Mouse (Mus musculus) c-Kit-positive CD71-positive TER-119-negative erythroid progenitor cells, embryonic 14.5 days (primary cell): Measurements from ENCODE around the gene AC170998.1.
"Not testable (repeated sequence)": the region's sequence is repeated elsewhere in the genome, so short reads cannot be mapped to it uniquely, and the experiment has no call there.

Experiments used
- DNase-seq: peaks from one replicate; pipeline ENCODE4 v3.0.0-alpha.2; 2013; ENCODE audit warnings: low read depth

The AC170998.1 gene

GRCm38 (mm10) chr17:28760736-28761312 lies 34.9 kb downstream of the AC170998.1 start:
- DNase-seq: no peak

- peak; percentile 50 for DNase-seq
Observed at GRCm38 (mm10) chr17:28761871-28762270, 36.0 kb downstream of the AC170998.1 start.

- no peak for DNase-seq
Observed at GRCm38 (mm10) chr17:28766203-28766602, 40.3 kb downstream of the AC170998.1 start.

- DNase-seq: no peak
Observed at GRCm38 (mm10) chr17:28766781-28767515, 41.1 kb downstream of the AC170998.1 start.

GRCm38 (mm10) chr17:28769121-28769874 lies 43.4 kb downstream of the AC170998.1 start, which contains the start of gene Mapk13:
Mapk13 (plus strand) TSS chr17:28769297.
- DNase-seq: no peak

DNA sequence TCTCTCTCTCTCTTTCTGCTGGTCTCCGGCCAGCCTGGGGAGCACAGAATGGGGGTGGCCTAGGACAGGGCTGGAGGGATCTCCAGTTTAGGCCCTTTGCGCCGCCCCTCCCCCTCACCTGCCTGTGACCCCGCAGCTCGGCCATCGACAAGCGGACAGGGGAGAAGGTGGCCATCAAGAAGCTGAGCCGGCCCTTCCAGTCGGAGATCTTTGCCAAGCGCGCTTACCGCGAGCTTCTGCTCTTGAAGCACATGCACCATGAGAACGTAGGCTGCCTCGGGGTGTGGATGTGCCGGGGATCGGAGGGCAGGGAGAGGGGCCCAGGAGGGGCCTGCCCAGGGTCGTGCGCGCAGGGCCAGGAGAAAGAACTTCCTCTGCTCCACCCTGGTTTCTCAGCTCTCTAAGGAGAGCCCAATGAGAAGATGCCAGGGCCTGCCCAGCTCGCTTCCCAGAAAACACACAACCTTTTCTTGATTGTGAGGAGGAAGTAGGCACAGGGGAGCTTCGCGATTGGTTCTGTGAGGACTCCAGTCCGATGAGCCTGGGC lies 44.1 kb downstream of the AC170998.1 start:
- no peak for DNase-seq

DNA sequence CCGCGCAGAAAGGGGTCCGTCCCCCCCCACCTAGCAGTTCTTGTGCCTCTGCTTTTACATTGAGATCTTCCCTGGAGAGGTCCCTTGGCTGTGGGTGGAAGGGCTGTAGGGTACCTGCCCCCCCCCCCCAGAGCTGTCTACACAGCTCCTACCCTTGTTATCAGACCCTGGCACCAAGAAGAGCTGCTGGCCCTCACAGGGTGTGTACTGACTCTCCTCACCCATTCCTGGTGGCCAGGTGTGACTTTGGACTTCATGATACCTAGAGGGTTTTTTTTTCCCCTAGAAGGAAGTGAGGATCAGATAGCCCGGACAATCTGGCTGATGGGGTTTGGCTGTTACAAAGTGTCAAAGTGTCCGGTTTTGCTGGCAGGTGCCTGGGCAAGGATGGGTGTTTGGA lies 45.4 kb downstream of the AC170998.1 start:
- DNase-seq: no peak

GRCm38 (mm10) chr17:28774303-28774702 lies 48.4 kb downstream of the AC170998.1 start:
- DNase-seq: not testable (repeated sequence)

GRCm38 (mm10) chr17:28775161-28775560 lies 49.3 kb downstream of the AC170998.1 start:
- no peak for DNase-seq
